Mouse (Mus musculus) layer of hippocampus, postnatal 25 days (tissue): ENCODE data around the gene Asb13. TPM values are rescaled to one million over a fixed set of nuclear protein-coding genes. Genes with fewer than 3 reads are reported as not detected.

Experiments
- DNase-seq, 2 experiments: peaks; one replicate each; pipeline ENCODE4 v3.0.0; 2022; ENCODE audit warnings: mixed read lengths in 2 of 2, low spot score in 1 of 2; ENCODE audit errors: extremely low spot score in 1 of 2
- total RNA-seq, 2 experiments: library from RNA; stranded (reverse); gene quantifications; 2 replicates each; pipeline ENCODE4 v1.2.3; 2021

Gene Asb13
- total RNA-seq, result 10 to 100 TPM; 28.0 to 34.8 TPM

- peak; percentile 72 to 79 for DNase-seq
Measured at GRCm38 (mm10) chr13:3633895-3634811, at the start of gene Asb13. Asb13 (plus strand) TSS chr13:3634032.

GRCm38 (mm10) chr13:3590789-3591188, 43.0 kb upstream of the Asb13 start:
- DNase-seq, result no peak

GRCm38 (mm10) chr13:3594311-3594710, 39.5 kb upstream of the Asb13 start:
- no peak for DNase-seq

GRCm38 (mm10) chr13:3596232-3596631, 37.6 kb upstream of the Asb13 start:
- DNase-seq, result no peak

- no peak for DNase-seq
Measured at GRCm38 (mm10) chr13:3609780-3610117, 24.1 kb upstream of the Asb13 start.

GRCm38 (mm10) chr13:3610118-3610794, 23.6 kb upstream of the Asb13 start:
- peak in 1 of 2 experiments; percentile 9 for DNase-seq

GRCm38 (mm10) chr13:3610795-3611438, 22.9 kb upstream of the Asb13 start, which contains the start of gene Fam208b:
Fam208b (minus strand) TSS chr13:3611108.
- DNase-seq, result peak; percentile 91 to 92

GRCm38 (mm10) chr13:3627139-3627538, 6.7 kb upstream of the Asb13 start:
- DNase-seq, result no peak

- DNase-seq, result no peak
Measured at GRCm38 (mm10) chr13:3628102-3628501, 5.7 kb upstream of the Asb13 start.

GRCm38 (mm10) chr13:3632551-3632950, 1.3 kb upstream of the Asb13 start:
- no peak for DNase-seq

GRCm38 (mm10) chr13:3633131-3633530, 701 bp upstream of the Asb13 start:
- no peak for DNase-seq

- no peak for DNase-seq
Measured at GRCm38 (mm10) chr13:3635076-3635475, 1.2 kb downstream of the Asb13 start.

- DNase-seq, result no peak
Measured at GRCm38 (mm10) chr13:3636797-3637196, 3.0 kb downstream of the Asb13 start.

GRCm38 (mm10) chr13:3642049-3642448, 8.2 kb downstream of the Asb13 start:
- DNase-seq, result no peak

GRCm38 (mm10) chr13:3642538-3642937, 8.7 kb downstream of the Asb13 start:
- DNase-seq, result no peak

GRCm38 (mm10) chr13:3644871-3645270, 11.0 kb downstream of the Asb13 start:
- no peak for DNase-seq

- DNase-seq, result no peak
Measured at GRCm38 (mm10) chr13:3645919-3646318, 12.1 kb downstream of the Asb13 start.

GRCm38 (mm10) chr13:3646566-3646965, 12.7 kb downstream of the Asb13 start:
- no peak for DNase-seq

- DNase-seq, result no peak
Measured at GRCm38 (mm10) chr13:3650569-3650968, 16.7 kb downstream of the Asb13 start.

GRCm38 (mm10) chr13:3654432-3654831, 20.6 kb downstream of the Asb13 start:
- no peak for DNase-seq
